Mouse (Mus musculus) lung, postnatal 0 days (tissue): Measurements from ENCODE around the gene Rnf150. TPM values are rescaled to one million over a fixed set of nuclear protein-coding genes. Genes with fewer than 3 reads are reported as not detected.
A peak's percentile ranks its signal among the peaks of the same experiment; 100 is the strongest.

Experiments
- ATAC-seq: fragments of 200-750 bp; cut with Nextera tagmentation; 2 replicates; pipeline ENCODE4 v1.8.0; 2017; ENCODE audit warnings: moderate library complexity
- DNase-seq: peaks from one replicate; pipeline ENCODE4 v3.0.0-alpha.2; 2016; ENCODE audit warnings: low spot score
- H3K27ac ChIP-seq: fragments of 300-500 bp; sonication (generic); 2 replicates; pipeline ENCODE4 v1.5.1; 2014; ENCODE audit warnings: antibody characterized with exemption, mild to moderate bottlenecking, low read length, mixed read lengths
- H3K27me3 ChIP-seq: fragments of 300-500 bp; sonication (generic); replicated peaks from 2 replicates; pipeline ENCODE4 v1.6.1; 2014; ENCODE audit warnings: low read length, mixed read lengths; ENCODE audit not compliant: insufficient read depth
- H3K36me3 ChIP-seq: fragments of 300-500 bp; sonication (generic); 2 replicates; pipeline ENCODE4 v1.6.1; 2014; ENCODE audit warnings: low read length, mixed read lengths; ENCODE audit not compliant: insufficient read depth
- H3K4me1 ChIP-seq: fragments of 300-500 bp; sonication (generic); 2 replicates; pipeline ENCODE4 v1.6.1; 2014; ENCODE audit warnings: antibody characterized with exemption, low read depth, low read length, mixed read lengths; ENCODE audit not compliant: insufficient read depth
- H3K4me2 ChIP-seq: fragments of 300-500 bp; sonication (generic); replicated peaks from 2 replicates; pipeline ENCODE4 v1.6.1; 2014; ENCODE audit warnings: low read depth, mild to moderate bottlenecking, low read length, moderate library complexity, mixed read lengths
- H3K4me3 ChIP-seq: fragments of 300-500 bp; sonication (generic); 2 replicates; pipeline ENCODE4 v1.5.1; 2014; ENCODE audit warnings: low read depth, low read length
- H3K9ac ChIP-seq: fragments of 300-500 bp; sonication (generic); replicated peaks from 2 replicates; pipeline ENCODE4 v1.6.1; 2014; ENCODE audit warnings: low read depth, mild to moderate bottlenecking
- H3K9me3 ChIP-seq: fragments of 300-500 bp; sonication (generic); 2 replicates; pipeline ENCODE4 v1.6.1; 2016; ENCODE audit warnings: low read length, mixed read lengths
- CTCF ChIP-seq: IDR thresholded peaks from 2 replicates; pipeline ENCODE4 v1.5.1; 2016; ENCODE audit warnings: antibody characterized with exemption, mild to moderate bottlenecking
- EP300 ChIP-seq: IDR thresholded peaks from 2 replicates; pipeline ENCODE4 v1.6.1; 2016; ENCODE audit warnings: antibody characterized with exemption, mild to moderate bottlenecking, control low read depth
- WGBS: fragments of 180-500 bp; shearing (Covaris S2); extraction: QIAGEN DNeasy Blood & Tissue Kit; methylation state at CpG from one replicate; pipeline ENCODE4 v1.1.7; 2014; 5-methylcytosine and 5-hydroxymethylcytosine counted together
- polyA plus RNA-seq: library from polyadenylated mRNA; unstranded; fragments of >200 nt; fragmentation: Nextera tagmentation; extraction: Ambion mirVana; gene quantifications from 2 replicates; pipeline ENCODE4 v1.2.1, GENCODE M21; 2015

Gene Rnf150
- polyA plus RNA-seq, 1 experiment from 2014 or later: 1.7 TPM

- DNase-seq (peak; percentile 20), ATAC-seq (peak; percentile 49; the same call in 1 of the 2 replicates)
Observed at GRCm38 (mm10) chr8:83049171-83049601, 186.0 kb downstream of the Rnf150 start.

GRCm38 (mm10) chr8:83049616-83050015 lies 186.5 kb downstream of the Rnf150 start:
- DNase-seq (peak; percentile 13), ATAC-seq (peak; percentile 32)
- 0 out of 2 replicates have a peak, but pooled peaks cover 5% of the 10 kb centered on the region for H3K4me1 ChIP-seq
- no peaks in the 10 kb centered on the region for H3K9me3 ChIP-seq
- H3K4me2 ChIP-seq: no peak overlapping the region
- no peak overlapping the region for H3K27ac ChIP-seq
- H3K9ac ChIP-seq: no peak overlapping the region
- H3K27me3 ChIP-seq: no peaks in the 10 kb centered on the region
- no peaks in the 10 kb centered on the region for H3K36me3 ChIP-seq
- H3K4me3 ChIP-seq: no peak overlapping the region
- WGBS: 37% methylated on average over 1 of the region's 1 CpGs
- TF ChIP-seq CTCF (no peak), EP300 (no peak)

More at GRCm38 (mm10) chr8:83049171-83049601, 186.0 kb downstream of the Rnf150 start:
- Histone ChIP-seq H3K4me3 (no peak overlapping the region), H3K4me1 (0 out of 2 replicates have a peak, but pooled peaks cover 5% of the 10 kb centered on the region), H3K36me3 (no peaks in the 10 kb centered on the region), H3K27ac (0 out of 2 replicates have a peak overlapping the region, but pooled peaks have one; percentile 14), H3K9me3 (no peaks in the 10 kb centered on the region), H3K4me2 (no peak overlapping the region), H3K27me3 (no peaks in the 10 kb centered on the region), H3K9ac (no peak overlapping the region)
- TF ChIP-seq EP300: no peak
- 31% methylated on average over 7 of the region's 7 CpGs for WGBS

- Histone ChIP-seq H3K4me1 (0 out of 2 replicates have a peak, but pooled peaks cover 5% of the 10 kb centered on the region), H3K9ac (no peak overlapping the region), H3K27ac (no peak overlapping the region), H3K36me3 (no peaks in the 10 kb centered on the region), H3K4me2 (no peak overlapping the region), H3K9me3 (no peaks in the 10 kb centered on the region), H3K27me3 (no peaks in the 10 kb centered on the region), H3K4me3 (no peak overlapping the region)
- TF ChIP-seq CTCF (no peak), EP300 (no peak)
- DNase-seq (no peak), ATAC-seq (no peak)
- WGBS: 88% methylated on average over 4 of the region's 4 CpGs
Observed at GRCm38 (mm10) chr8:83052896-83053295, 189.7 kb downstream of the Rnf150 start.

- TF ChIP-seq CTCF (no peak), EP300 (no peak)
Observed at GRCm38 (mm10) chr8:83054801-83055200, 191.6 kb downstream of the Rnf150 start.

GRCm38 (mm10) chr8:83058951-83059350 lies 195.8 kb downstream of the Rnf150 start:
- TF ChIP-seq CTCF (no peak), EP300 (no peak)
- Histone ChIP-seq H3K4me1 (no peaks in the 10 kb centered on the region), H3K4me3 (no peak overlapping the region), H3K36me3 (no peaks in the 10 kb centered on the region), H3K27me3 (no peaks in the 10 kb centered on the region), H3K9me3 (no peaks in the 10 kb centered on the region), H3K4me2 (no peak overlapping the region), H3K9ac (no peak overlapping the region), H3K27ac (no peak overlapping the region)
- ATAC-seq (no peak), DNase-seq (no peak)
- WGBS: 60% methylated on average over 8 of the region's 8 CpGs

More at GRCm38 (mm10) chr8:83054801-83055200, 191.6 kb downstream of the Rnf150 start:
- ATAC-seq: no peak
- no peak for DNase-seq
- Histone ChIP-seq H3K9me3 (no peaks in the 10 kb centered on the region), H3K4me3 (no peak overlapping the region), H3K4me2 (no peak overlapping the region), H3K9ac (no peak overlapping the region), H3K27me3 (no peaks in the 10 kb centered on the region), H3K4me1 (no peaks in the 10 kb centered on the region), H3K36me3 (no peaks in the 10 kb centered on the region), H3K27ac (no peak overlapping the region)
- WGBS: 89% methylated on average over 3 of the region's 3 CpGs

- TF ChIP-seq CTCF: no peak
- TF ChIP-seq EP300: no peak
- 89% methylated on average over 2 of the region's 2 CpGs for WGBS
Observed at GRCm38 (mm10) chr8:83060076-83060475, 196.9 kb downstream of the Rnf150 start.

GRCm38 (mm10) chr8:83061257-83061656 lies 198.1 kb downstream of the Rnf150 start:
- Histone ChIP-seq H3K27ac (no peak overlapping the region), H3K4me2 (no peak overlapping the region), H3K4me3 (no peak overlapping the region), H3K4me1 (no peaks in the 10 kb centered on the region), H3K9ac (no peak overlapping the region), H3K36me3 (no peaks in the 10 kb centered on the region), H3K27me3 (no peaks in the 10 kb centered on the region), H3K9me3 (no peaks in the 10 kb centered on the region)
- WGBS: 80% methylated on average over 5 of the region's 5 CpGs
- DNase-seq (no peak), ATAC-seq (no peak)
- TF ChIP-seq CTCF (no peak), EP300 (no peak)

More at GRCm38 (mm10) chr8:83060076-83060475, 196.9 kb downstream of the Rnf150 start:
- ATAC-seq: no peak
- no peak for DNase-seq
- H3K27ac ChIP-seq: no peak overlapping the region
- H3K4me3 ChIP-seq: no peak overlapping the region
- H3K4me1 ChIP-seq: no peaks in the 10 kb centered on the region
- H3K36me3 ChIP-seq: no peaks in the 10 kb centered on the region
- H3K27me3 ChIP-seq: no peaks in the 10 kb centered on the region
- no peaks in the 10 kb centered on the region for H3K9me3 ChIP-seq
- no peak overlapping the region for H3K9ac ChIP-seq
- H3K4me2 ChIP-seq: no peak overlapping the region
